Mouse (Mus musculus): ENCODE results near the gene Ifit2. TPM values are rescaled to one million over a fixed set of nuclear protein-coding genes. Genes with fewer than 3 reads are reported as not detected.
"Not testable (repeated sequence)": the region's sequence is repeated elsewhere in the genome, so short reads cannot be mapped to it uniquely, and the experiment has no call there.

The Ifit2 gene
- polyA plus RNA-seq, 1 experiment from 2014 or later: 3.7 TPM

DNA sequence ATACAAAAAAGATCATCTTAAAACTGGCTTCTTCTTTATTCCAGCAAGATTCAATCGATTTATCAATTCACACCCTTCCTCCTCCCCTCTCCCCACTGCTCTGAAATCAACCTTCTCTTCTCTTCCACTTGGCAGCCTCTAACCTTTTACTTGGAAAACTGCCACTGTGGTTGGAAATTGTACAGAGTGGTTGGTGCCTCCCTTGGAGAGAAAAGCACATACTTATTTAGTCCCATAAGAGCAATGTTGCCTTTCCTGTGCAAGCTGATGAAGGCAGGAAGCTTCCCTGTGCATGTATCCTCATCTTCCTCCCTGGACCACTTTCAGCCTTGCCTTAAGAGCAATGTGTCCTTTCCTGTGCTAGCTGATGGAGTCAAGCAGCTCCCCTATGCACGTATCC, 47.8 kb downstream of the Ifit2 start:
- DNase-seq (ENCODE audit: low spot score) (no peak), ATAC-seq (ENCODE audit: low FRiP score) (no peak)
- no peaks in the 10 kb centered on the region for H3K4me1 ChIP-seq (replicated peaks; ENCODE audit: control insufficient read depth, insufficient read depth, low read length)
- H3K27ac ChIP-seq (ENCODE audit: low read depth, low read length): no peak overlapping the region
- 84% methylated on average over 2 of the region's 2 CpGs for WGBS
- no peaks in the 10 kb centered on the region for H3K27me3 ChIP-seq (ENCODE audit: control insufficient read depth, insufficient read depth, low read length)
- no peak overlapping the region for H3K9ac ChIP-seq (ENCODE audit: low read depth, low read length)
- no peaks in the 10 kb centered on the region for H3K36me3 ChIP-seq (ENCODE audit: control insufficient read depth, insufficient read depth, low read length)
- H3K9me3 ChIP-seq (ENCODE audit: control insufficient read depth, low read length): no peaks in the 10 kb centered on the region
- H3K4me2 ChIP-seq (replicated peaks; ENCODE audit: low read depth, low read length): no peak overlapping the region
- no peak overlapping the region for H3K4me3 ChIP-seq (ENCODE audit: low read depth, low read length)

DNA sequence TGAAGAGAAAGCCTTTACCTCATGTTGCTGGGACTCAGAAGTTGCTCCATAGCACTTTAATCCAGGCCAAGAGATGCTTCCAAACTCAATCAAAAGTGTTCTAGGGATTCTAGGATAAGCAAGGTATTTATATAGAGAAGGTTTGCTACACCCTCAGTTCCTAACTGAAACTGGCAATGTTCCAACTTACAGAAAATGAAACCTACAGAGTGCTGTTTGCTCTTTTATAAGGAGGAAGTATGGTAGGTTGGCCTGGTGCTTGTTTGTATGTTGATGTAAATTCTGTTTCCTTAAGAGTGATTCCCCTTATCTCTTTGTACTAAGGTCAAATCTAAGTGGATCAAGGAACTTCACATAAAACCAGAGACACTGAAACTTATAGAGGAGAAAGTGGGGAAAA, 48.8 kb downstream of the Ifit2 start:
- not testable (repeated sequence) for ATAC-seq (ENCODE audit: low FRiP score); H3K4me2 ChIP-seq (replicated peaks; ENCODE audit: low read depth, low read length); H3K9ac ChIP-seq (ENCODE audit: low read depth, low read length); H3K9me3 ChIP-seq (ENCODE audit: control insufficient read depth, low read length); H3K27ac ChIP-seq (ENCODE audit: low read depth, low read length); H3K4me3 ChIP-seq (ENCODE audit: low read depth, low read length); H3K4me1 ChIP-seq (replicated peaks; ENCODE audit: control insufficient read depth, insufficient read depth, low read length); DNase-seq (ENCODE audit: low spot score); H3K36me3 ChIP-seq (ENCODE audit: control insufficient read depth, insufficient read depth, low read length); H3K27me3 ChIP-seq (ENCODE audit: control insufficient read depth, insufficient read depth, low read length)

DNA sequence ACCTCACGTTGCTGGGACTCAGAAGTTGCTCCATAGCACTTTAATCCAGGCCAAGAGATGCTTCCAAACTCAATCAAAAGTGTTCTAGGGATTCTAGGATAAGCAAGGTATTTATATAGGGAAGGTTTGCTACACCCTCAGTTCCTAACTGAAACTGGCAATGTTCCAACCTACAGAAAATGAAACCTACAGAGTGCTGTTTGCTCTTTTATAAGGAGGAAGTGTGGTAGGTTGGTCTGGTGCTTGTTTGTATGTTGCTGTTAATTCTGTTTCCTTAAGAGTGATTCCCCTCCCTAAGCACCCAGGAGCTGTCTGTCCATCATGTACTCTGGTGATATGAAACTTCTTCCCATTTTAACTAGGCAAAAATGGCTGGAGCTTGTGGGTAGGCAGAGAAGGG, 51.4 kb downstream of the Ifit2 start, which contains the start of gene Ifit1bl1:
TSS of gene Ifit1bl1 (minus strand) at position 69 of the 400 bp plus-strand sequence.
- not testable (repeated sequence) for H3K9ac ChIP-seq (ENCODE audit: low read depth, low read length); H3K36me3 ChIP-seq (ENCODE audit: control insufficient read depth, insufficient read depth, low read length); H3K4me2 ChIP-seq (replicated peaks; ENCODE audit: low read depth, low read length); H3K4me1 ChIP-seq (replicated peaks; ENCODE audit: control insufficient read depth, insufficient read depth, low read length); H3K27me3 ChIP-seq (ENCODE audit: control insufficient read depth, insufficient read depth, low read length); H3K27ac ChIP-seq (ENCODE audit: low read depth, low read length); DNase-seq (ENCODE audit: low spot score); H3K9me3 ChIP-seq (ENCODE audit: control insufficient read depth, low read length); ATAC-seq (ENCODE audit: low FRiP score); H3K4me3 ChIP-seq (ENCODE audit: low read depth, low read length)
- 51% methylated on average over 1 of the region's 1 CpGs for WGBS

DNA sequence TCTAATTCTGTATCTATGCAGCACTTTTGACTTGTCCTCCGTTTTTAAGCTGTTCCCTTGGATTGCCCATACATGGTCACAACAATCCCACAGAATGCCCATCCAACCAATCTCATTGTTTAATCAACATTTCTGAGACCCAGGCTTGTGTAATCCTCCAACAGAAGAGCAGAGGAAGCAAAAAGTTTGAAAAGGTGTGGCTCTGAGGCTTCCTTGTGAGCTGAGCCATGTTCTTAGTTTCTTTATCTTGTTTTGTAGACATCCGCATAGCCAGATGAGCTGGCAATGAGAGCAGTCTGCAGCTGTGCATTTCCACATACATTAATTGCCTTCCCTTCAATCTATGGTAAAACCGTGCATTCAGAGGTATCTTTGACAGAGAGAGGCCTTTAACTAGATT, 55.0 kb downstream of the Ifit2 start:
- 90% methylated on average over 3 of the region's 3 CpGs for WGBS
- no peak overlapping the region for H3K4me3 ChIP-seq (ENCODE audit: low read depth, low read length)
- no peak for ATAC-seq (ENCODE audit: low FRiP score)
- H3K9ac ChIP-seq (ENCODE audit: low read depth, low read length): no peak overlapping the region
- no peak overlapping the region for H3K4me2 ChIP-seq (replicated peaks; ENCODE audit: low read depth, low read length)
- DNase-seq (ENCODE audit: low spot score): no peak
- no peak overlapping the region for H3K27ac ChIP-seq (ENCODE audit: low read depth, low read length)
- no peaks in the 10 kb centered on the region for H3K4me1 ChIP-seq (replicated peaks; ENCODE audit: control insufficient read depth, insufficient read depth, low read length)
- no peaks in the 10 kb centered on the region for H3K27me3 ChIP-seq (ENCODE audit: control insufficient read depth, insufficient read depth, low read length)
- H3K36me3 ChIP-seq (ENCODE audit: control insufficient read depth, insufficient read depth, low read length): no peaks in the 10 kb centered on the region
- H3K9me3 ChIP-seq (ENCODE audit: control insufficient read depth, low read length): no peaks in the 10 kb centered on the region

DNA sequence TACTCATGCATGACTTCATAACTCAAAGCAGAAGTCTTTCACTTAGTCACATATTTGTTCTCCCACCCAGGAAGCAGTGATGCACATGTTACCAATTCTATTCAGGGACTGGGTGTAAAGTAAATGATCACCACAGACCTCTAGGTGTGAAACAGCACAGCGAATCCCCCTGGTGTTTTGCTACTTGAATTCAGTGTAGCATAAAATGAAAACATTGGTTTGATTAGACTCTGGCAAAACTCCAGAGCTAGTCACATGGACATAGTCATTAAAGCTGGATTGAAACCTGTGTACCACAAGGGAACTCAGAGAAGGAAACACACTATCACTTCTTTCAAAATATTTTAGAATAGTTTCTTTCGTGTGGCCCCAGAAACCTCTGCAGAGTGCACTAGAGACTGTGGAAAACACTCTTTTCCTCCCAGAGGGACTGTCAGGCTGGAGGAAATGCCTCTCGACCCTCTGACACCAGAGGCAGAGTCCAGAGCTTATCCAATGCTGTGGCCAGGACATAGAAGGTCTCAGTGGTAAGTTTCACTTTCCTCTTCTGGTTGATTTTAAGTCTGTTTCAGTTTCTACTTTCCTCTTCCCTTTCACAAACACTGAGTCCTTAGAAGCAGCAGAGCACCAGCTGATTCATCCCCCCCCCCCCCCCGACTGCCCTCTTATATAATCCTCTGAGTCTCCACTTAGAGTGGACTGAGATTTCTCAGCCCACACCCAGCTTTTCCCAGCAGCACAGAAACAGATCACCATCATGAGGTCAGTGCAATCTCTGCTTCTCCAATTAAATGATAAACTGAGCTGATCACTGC, 57.0 kb downstream of the Ifit2 start, which contains the start of gene Ifit3b:
TSS of gene Ifit3b (plus strand) at position 734 of the 815 bp plus-strand sequence.
- not testable (repeated sequence) for H3K27me3 ChIP-seq (ENCODE audit: control insufficient read depth, insufficient read depth, low read length); DNase-seq (ENCODE audit: low spot score); H3K36me3 ChIP-seq (ENCODE audit: control insufficient read depth, insufficient read depth, low read length); H3K9me3 ChIP-seq (ENCODE audit: control insufficient read depth, low read length); H3K4me1 ChIP-seq (replicated peaks; ENCODE audit: control insufficient read depth, insufficient read depth, low read length); ATAC-seq (ENCODE audit: low FRiP score); H3K4me2 ChIP-seq (replicated peaks; ENCODE audit: low read depth, low read length); H3K4me3 ChIP-seq (ENCODE audit: low read depth, low read length); H3K9ac ChIP-seq (ENCODE audit: low read depth, low read length); H3K27ac ChIP-seq (ENCODE audit: low read depth, low read length)
- WGBS: 65% methylated on average over 4 of the region's 4 CpGs

DNA sequence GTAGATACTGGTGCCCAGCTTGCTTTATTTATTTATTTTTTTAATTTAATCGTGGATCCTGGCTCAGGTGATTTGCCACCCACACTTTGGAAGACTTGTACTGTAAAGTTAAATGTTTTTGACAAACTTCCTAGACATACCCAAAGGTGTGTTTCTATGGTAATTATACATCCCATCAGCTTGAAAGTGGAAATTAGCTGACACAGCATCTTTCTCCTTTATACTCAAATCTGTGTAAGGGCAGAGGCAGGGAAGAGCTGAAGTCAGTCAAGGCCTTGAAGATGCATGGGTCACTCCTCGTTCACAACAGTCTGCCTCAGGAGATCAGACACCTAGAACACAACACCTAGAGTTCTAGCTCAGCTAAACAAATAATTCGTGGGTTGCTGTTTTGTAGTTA, 59.6 kb downstream of the Ifit2 start:
- not testable (repeated sequence) for H3K4me3 ChIP-seq (ENCODE audit: low read depth, low read length); H3K27ac ChIP-seq (ENCODE audit: low read depth, low read length); DNase-seq (ENCODE audit: low spot score); ATAC-seq (ENCODE audit: low FRiP score); H3K4me2 ChIP-seq (replicated peaks; ENCODE audit: low read depth, low read length); H3K9ac ChIP-seq (ENCODE audit: low read depth, low read length); H3K9me3 ChIP-seq (ENCODE audit: control insufficient read depth, low read length); H3K4me1 ChIP-seq (replicated peaks; ENCODE audit: control insufficient read depth, insufficient read depth, low read length); H3K36me3 ChIP-seq (ENCODE audit: control insufficient read depth, insufficient read depth, low read length); H3K27me3 ChIP-seq (ENCODE audit: control insufficient read depth, insufficient read depth, low read length)
- WGBS: 82% methylated on average over 3 of the region's 3 CpGs

DNA sequence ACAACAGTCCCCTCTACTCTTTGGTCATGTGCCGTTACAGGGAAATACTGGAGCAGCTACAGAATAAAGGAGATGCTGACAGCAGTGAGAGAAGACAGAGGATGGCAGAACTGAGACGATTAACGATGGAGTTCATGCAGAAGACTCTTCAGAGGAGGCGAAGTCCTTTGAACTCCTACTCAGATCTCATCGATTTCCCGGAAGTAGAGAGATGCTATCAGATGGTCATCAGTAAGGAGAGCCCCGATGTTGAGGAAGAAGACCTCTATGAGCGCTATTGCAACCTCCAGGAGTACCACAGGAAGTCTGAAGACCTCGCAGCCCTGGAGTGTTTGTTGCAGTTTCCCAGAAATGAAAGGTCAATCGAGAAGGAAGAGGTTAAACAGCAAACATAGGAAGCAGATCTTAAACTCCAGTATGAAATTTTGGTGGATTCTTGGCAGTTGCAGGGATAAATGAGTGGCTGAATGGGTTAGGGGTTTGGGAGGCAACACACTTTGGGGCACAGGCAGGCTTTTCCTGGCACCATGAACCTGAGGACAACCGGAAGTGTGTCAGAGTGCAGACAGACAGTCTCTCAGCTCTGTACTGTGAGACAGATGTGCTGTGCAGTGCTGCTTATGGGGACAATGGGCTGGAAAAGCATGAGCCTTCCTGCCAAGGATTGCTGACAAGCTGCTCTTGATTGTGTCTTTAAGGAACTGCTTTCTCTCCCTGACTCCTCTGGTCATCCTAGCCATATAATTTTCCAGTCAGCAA, 61.9 kb downstream of the Ifit2 start:
- H3K4me2 ChIP-seq (replicated peaks; ENCODE audit: low read depth, low read length); H3K9ac ChIP-seq (ENCODE audit: low read depth, low read length); ATAC-seq (ENCODE audit: low FRiP score); H3K4me1 ChIP-seq (replicated peaks; ENCODE audit: control insufficient read depth, insufficient read depth, low read length); H3K27ac ChIP-seq (ENCODE audit: low read depth, low read length); H3K9me3 ChIP-seq (ENCODE audit: control insufficient read depth, low read length); H3K4me3 ChIP-seq (ENCODE audit: low read depth, low read length); H3K27me3 ChIP-seq (ENCODE audit: control insufficient read depth, insufficient read depth, low read length); DNase-seq (ENCODE audit: low spot score); H3K36me3 ChIP-seq (ENCODE audit: control insufficient read depth, insufficient read depth, low read length): not testable (repeated sequence)
- 83% methylated on average over 5 of the region's 11 CpGs for WGBS

DNA sequence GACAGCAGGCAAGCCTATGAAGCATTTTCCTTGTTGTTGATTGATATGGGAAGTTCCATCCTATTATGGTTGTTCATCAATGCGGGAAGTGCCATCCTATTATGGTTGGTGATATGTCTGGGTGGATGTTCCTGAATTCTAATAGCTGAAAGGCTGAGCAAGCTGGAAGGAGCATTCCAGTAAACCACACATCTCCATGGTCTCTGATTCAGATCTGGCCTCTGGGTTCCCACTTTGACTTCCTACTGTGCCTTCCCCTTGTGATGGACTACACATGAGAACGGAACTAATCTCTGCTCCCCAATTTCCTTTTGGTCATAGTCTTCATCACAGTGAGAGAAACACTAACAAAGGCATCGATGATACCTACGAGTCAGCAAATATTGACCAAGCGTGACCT, 70.4 kb downstream of the Ifit2 start:
- Histone ChIP-seq H3K4me3 (ENCODE audit: low read depth, low read length) (no peak overlapping the region), H3K27ac (ENCODE audit: low read depth, low read length) (no peak overlapping the region), H3K9me3 (ENCODE audit: control insufficient read depth, low read length) (no peaks in the 10 kb centered on the region), H3K9ac (ENCODE audit: low read depth, low read length) (no peak overlapping the region), H3K4me2 (replicated peaks; ENCODE audit: low read depth, low read length) (no peak overlapping the region), H3K36me3 (ENCODE audit: control insufficient read depth, insufficient read depth, low read length) (no peaks in the 10 kb centered on the region), H3K27me3 (ENCODE audit: control insufficient read depth, insufficient read depth, low read length) (no peaks in the 10 kb centered on the region), H3K4me1 (replicated peaks; ENCODE audit: control insufficient read depth, insufficient read depth, low read length) (no peaks in the 10 kb centered on the region)
- 97% methylated on average over 5 of the region's 5 CpGs for WGBS
- ATAC-seq (ENCODE audit: low FRiP score): no peak
- DNase-seq (ENCODE audit: low spot score): no peak

DNA sequence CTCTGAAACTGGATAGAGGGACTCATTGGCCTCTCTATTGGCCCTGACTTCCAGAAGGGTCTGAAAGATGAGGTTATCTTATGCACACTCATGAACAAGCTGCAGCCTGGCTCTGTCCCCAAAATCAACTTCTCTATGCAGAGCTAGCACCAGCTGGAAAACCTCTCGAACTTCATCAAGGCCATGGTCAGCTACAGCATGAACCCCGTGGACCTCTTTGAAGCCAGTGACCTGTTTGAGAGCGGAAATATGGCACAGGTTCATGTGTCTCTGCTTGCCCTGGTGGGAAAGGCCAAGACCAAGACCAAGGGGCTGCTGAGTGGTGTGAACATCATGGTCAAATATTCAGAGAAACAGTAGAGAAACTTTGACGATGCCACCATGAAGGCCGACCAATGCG, 73.3 kb downstream of the Ifit2 start:
- DNase-seq (ENCODE audit: low spot score): no peak
- Histone ChIP-seq H3K4me2 (replicated peaks; ENCODE audit: low read depth, low read length) (no peak overlapping the region), H3K27ac (ENCODE audit: low read depth, low read length) (no peak overlapping the region), H3K27me3 (ENCODE audit: control insufficient read depth, insufficient read depth, low read length) (no peaks in the 10 kb centered on the region), H3K36me3 (ENCODE audit: control insufficient read depth, insufficient read depth, low read length) (no peaks in the 10 kb centered on the region), H3K4me1 (replicated peaks; ENCODE audit: control insufficient read depth, insufficient read depth, low read length) (no peaks in the 10 kb centered on the region), H3K4me3 (ENCODE audit: low read depth, low read length) (no peak overlapping the region), H3K9me3 (ENCODE audit: control insufficient read depth, low read length) (no peaks in the 10 kb centered on the region), H3K9ac (ENCODE audit: low read depth, low read length) (no peak overlapping the region)
- ATAC-seq (ENCODE audit: low FRiP score): no peak
- 91% methylated on average over 6 of the region's 6 CpGs for WGBS
